Mouse (Mus musculus): ENCODE measurements at regions not wholly inside any gene's neighbourhood (a gene's known extent, or its start where the extent isn't known, plus 50 kb on each side); places are given as distances from the start of the nearest gene placed in this dataset.

DNA sequence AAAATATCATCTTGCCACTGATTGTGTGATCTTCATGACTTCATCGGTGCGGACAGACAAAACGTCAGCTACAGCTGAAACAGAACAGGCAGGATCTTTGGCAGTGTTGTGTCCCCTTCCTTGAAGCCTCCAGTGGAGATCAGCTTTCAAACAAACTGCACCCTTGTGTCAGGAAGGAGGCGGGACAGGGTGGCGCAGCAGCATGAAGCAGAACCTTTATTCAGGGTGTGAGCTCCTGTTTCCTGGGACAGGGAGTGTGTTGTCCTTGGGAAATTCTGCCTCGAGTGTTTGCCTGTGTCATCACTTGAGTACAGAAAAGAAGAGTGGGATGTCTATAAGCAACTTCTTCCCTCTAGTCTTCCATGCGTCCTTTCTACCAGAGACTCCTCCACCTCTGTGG, 232.7 kb upstream of the A1bg start:
- no peak overlapping the region for H3K4me2 ChIP-seq (replicated peaks)
- H3K4me3 ChIP-seq = no peak overlapping the region
- no peak overlapping the region for H3K27ac ChIP-seq
- H3K4me1 ChIP-seq = 0 out of 2 replicates have a peak, but pooled peaks cover 7% of the 10 kb centered on the region
- 45% methylated on average over 7 of the region's 7 CpGs for WGBS
- H3K27me3 ChIP-seq = peaks cover 6% of the 10 kb centered on the region; the same call in 1 of the 2 replicates
- ATAC-seq (ENCODE audit: low FRiP score, low read depth) = no peak
- no peaks in the 10 kb centered on the region for H3K9me3 ChIP-seq
- H3K9ac ChIP-seq = no peak overlapping the region
- H3K36me3 ChIP-seq = no peaks in the 10 kb centered on the region

GRCm38 (mm10) chr15:61154166-61154565, 231.4 kb upstream of the A1bg start:
- Histone ChIP-seq H3K4me2 (replicated peaks) (no peak overlapping the region), H3K27ac (no peak overlapping the region), H3K9ac (no peak overlapping the region), H3K27me3 (peaks cover 6% of the 10 kb centered on the region; the same call in 1 of the 2 replicates), H3K36me3 (no peaks in the 10 kb centered on the region), H3K4me3 (no peak overlapping the region), H3K9me3 (no peaks in the 10 kb centered on the region), H3K4me1 (0 out of 2 replicates have a peak, but pooled peaks cover 7% of the 10 kb centered on the region)
- no peak for ATAC-seq (ENCODE audit: low FRiP score, low read depth)
- WGBS = 84% methylated on average over 12 of the region's 12 CpGs

DNA sequence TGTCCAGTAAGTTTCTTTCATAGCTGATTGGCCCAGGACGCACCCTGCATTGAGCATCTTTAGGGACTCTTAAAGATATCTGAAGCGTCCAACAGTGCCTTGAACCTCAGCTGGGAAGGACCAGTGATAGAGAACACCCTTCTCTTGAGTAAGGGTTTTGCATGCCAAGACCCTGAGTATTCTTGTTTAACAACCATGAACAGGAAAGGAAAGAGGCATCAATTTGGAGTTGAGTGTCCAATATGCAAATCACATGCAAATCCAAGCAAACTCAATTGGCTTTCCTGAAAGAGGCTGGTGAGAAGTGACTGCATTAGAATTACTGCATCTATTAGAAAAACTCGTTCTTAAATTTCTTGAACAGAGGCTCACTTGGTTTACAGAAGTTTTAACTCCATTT, 220.0 kb upstream of the A1bg start:
- no peak overlapping the region for H3K4me3 ChIP-seq
- H3K27ac ChIP-seq = no peak overlapping the region
- no peaks in the 10 kb centered on the region for H3K36me3 ChIP-seq
- H3K27me3 ChIP-seq = no peaks in the 10 kb centered on the region
- no peak for ATAC-seq (ENCODE audit: low FRiP score, low read depth)
- no peak overlapping the region for H3K4me2 ChIP-seq (replicated peaks)
- no peaks in the 10 kb centered on the region for H3K4me1 ChIP-seq
- no peak overlapping the region for H3K9ac ChIP-seq
- 75% methylated on average over 3 of the region's 3 CpGs for WGBS
- H3K9me3 ChIP-seq = no peaks in the 10 kb centered on the region

- Histone ChIP-seq H3K9me3 (no peaks in the 10 kb centered on the region), H3K9ac (no peak overlapping the region), H3K27me3 (no peaks in the 10 kb centered on the region), H3K4me1 (no peaks in the 10 kb centered on the region), H3K4me2 (replicated peaks) (no peak overlapping the region), H3K36me3 (no peaks in the 10 kb centered on the region), H3K27ac (no peak overlapping the region), H3K4me3 (no peak overlapping the region)
- 73% methylated on average over 5 of the region's 5 CpGs for WGBS
- ATAC-seq (ENCODE audit: low FRiP score, low read depth) = no peak
Measured at GRCm38 (mm10) chr15:61139151-61139550, 216.3 kb upstream of the A1bg start.

DNA sequence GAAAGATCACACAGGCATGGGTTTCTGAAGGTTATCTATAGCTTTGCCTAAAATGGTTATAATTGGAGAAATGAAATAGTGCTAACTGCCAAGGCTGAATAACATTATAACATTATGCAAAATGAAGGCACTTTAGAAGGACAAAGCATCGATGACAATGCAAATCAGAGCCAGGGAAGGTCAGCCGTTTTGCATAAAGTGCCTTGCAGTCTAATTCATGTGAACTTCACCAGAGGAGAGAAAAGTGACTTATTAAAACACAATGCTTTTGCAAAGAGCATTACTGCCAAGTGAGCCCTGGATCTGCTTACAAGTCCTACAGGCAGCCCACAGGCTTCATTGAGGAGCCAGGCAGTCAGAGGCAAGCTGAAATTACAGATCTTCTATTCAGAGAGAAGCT, 214.0 kb upstream of the A1bg start:
- Histone ChIP-seq H3K9me3 (no peaks in the 10 kb centered on the region), H3K27ac (no peak overlapping the region), H3K27me3 (no peaks in the 10 kb centered on the region), H3K4me2 (replicated peaks) (no peak overlapping the region), H3K36me3 (no peaks in the 10 kb centered on the region), H3K4me3 (no peak overlapping the region), H3K9ac (no peak overlapping the region), H3K4me1 (no peaks in the 10 kb centered on the region)
- no peak for ATAC-seq (ENCODE audit: low FRiP score, low read depth)
- WGBS = 80% methylated on average over 2 of the region's 2 CpGs

DNA sequence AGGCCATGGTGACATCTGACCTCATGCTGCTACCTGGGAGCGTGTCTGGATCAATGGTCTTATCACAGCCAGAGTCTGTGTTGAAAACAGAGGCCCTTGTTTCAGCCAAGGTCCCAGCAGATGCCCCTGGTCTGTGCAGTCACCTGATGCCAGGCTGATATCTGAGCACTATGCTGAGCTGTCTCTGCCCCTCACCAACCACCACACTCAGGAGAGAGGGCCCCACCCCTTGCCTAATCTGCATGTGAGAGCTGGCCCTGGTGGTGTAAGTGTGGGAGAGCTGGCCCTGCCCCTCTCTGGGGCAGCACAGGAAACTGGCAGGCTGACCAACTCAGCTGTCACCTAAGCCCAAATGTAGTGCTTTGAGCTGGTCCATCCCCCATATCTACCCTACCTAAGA, 210.5 kb upstream of the A1bg start:
- Histone ChIP-seq H3K4me3 (no peak overlapping the region), H3K36me3 (no peaks in the 10 kb centered on the region), H3K4me2 (replicated peaks) (no peak overlapping the region), H3K27me3 (no peaks in the 10 kb centered on the region), H3K9me3 (no peaks in the 10 kb centered on the region), H3K4me1 (no peaks in the 10 kb centered on the region), H3K9ac (no peak overlapping the region), H3K27ac (no peak overlapping the region)
- no peak for ATAC-seq (ENCODE audit: low FRiP score, low read depth)
- 81% methylated on average over 1 of the region's 1 CpGs for WGBS

- WGBS = 49% methylated on average over 2 of the region's 2 CpGs
Measured at GRCm38 (mm10) chr15:61127971-61128370, 205.2 kb upstream of the A1bg start.

DNA sequence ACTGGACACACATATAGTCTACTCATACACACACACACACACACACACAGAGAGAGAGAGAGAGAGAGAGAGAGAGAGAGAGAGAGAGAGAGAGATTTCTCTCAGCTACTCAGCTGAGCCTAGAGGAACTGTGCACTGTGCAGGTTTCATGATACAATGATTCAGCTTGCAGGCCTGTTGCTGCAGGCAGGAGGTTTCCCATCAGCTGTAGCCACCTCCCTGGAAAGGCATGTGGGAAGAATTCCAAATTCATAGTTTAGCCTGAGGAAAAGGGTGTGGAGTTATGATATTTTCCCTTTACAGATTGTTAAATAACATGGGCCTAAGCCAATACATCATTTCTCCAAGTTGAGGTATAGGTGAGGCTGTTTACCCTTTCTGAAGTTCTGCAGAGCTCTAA, 204.3 kb upstream of the A1bg start:
- no peak overlapping the region for H3K4me3 ChIP-seq
- H3K27me3 ChIP-seq = no peaks in the 10 kb centered on the region
- H3K4me2 ChIP-seq (replicated peaks) = no peak overlapping the region
- H3K27ac ChIP-seq = no peak overlapping the region
- no peaks in the 10 kb centered on the region for H3K36me3 ChIP-seq
- no peak overlapping the region for H3K9ac ChIP-seq
- no peak for ATAC-seq (ENCODE audit: low FRiP score, low read depth)
- peaks cover 13% of the 10 kb centered on the region; the same call in 1 of the 2 replicates for H3K4me1 ChIP-seq
- H3K9me3 ChIP-seq = no peaks in the 10 kb centered on the region

More at GRCm38 (mm10) chr15:61127971-61128370, 205.2 kb upstream of the A1bg start:
- Histone ChIP-seq H3K27me3 (no peaks in the 10 kb centered on the region), H3K4me3 (no peak overlapping the region), H3K36me3 (no peaks in the 10 kb centered on the region), H3K9me3 (no peaks in the 10 kb centered on the region), H3K4me2 (replicated peaks) (no peak overlapping the region), H3K27ac (no peak overlapping the region), H3K4me1 (peaks cover 13% of the 10 kb centered on the region; the same call in 1 of the 2 replicates), H3K9ac (no peak overlapping the region)
- ATAC-seq (ENCODE audit: low FRiP score, low read depth) = no peak

DNA sequence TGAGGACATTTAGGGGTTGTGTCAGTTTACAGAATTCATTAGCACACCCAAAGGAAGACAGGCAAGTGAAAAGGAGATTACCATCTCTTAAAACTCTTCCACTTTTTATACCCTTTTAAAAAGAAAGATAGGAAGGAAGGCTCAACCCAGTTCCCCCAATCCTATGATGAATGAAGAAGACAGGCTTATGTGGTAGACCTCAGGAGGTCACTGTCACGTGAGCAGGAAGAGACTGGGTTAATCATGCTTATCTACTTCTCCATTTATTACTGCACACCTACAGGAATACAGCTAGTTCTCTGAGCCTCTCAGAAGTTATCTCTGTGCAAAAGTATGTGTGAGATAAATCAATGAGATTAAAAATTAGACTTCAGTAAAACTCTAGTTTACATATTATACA, 194.1 kb upstream of the A1bg start:
- no peak overlapping the region for H3K4me2 ChIP-seq (replicated peaks)

DNA sequence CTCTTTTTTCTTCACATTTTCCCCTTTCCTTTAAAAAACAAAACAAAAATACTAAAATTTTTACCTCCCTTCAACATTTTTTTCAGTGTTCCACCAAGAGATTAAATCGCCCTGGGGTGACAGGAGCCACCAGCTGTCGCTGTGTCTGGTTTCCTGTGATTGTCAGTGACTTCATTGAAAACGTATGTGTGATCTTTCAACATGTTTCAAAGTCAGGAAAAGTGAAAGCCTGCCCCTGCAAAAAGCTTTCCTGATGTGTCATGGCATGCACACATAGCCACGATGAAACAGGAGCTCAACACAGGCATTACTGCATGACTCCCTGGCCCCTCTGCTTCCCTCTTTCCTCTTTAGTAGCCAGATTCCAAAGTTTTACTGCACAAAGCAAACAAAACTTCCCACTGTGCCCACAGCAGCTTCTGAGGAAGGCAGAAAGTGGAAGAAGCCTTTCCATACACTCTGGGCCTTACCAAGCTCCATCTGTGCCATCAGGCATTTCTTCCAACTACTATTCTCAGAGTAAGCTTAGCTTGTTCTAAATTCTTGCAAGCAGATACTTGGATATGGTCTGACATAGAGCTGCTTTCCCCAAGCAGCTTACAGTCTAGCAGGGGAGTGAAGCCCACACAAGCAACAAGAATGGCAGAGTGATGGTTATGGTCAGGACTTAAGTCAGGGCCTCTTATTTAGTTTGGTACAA, 186.8 kb upstream of the A1bg start:
- Histone ChIP-seq H3K4me3 (no peak overlapping the region), H3K4me1 (peaks cover 15% of the 10 kb centered on the region), H3K36me3 (no peaks in the 10 kb centered on the region), H3K9ac (no peak overlapping the region), H3K4me2 (replicated peaks) (no peak overlapping the region), H3K27me3 (no peaks in the 10 kb centered on the region), H3K27ac (peak overlapping the region; percentile 52), H3K9me3 (no peaks in the 10 kb centered on the region)
- peak; percentile 51; the same call in 1 of the 2 replicates for ATAC-seq (ENCODE audit: low FRiP score, low read depth)
- WGBS = 6% methylated on average over 4 of the region's 4 CpGs

More for the DNA sequence above, 194.1 kb upstream of the A1bg start:
- Histone ChIP-seq H3K36me3 (no peaks in the 10 kb centered on the region), H3K9me3 (no peaks in the 10 kb centered on the region), H3K27me3 (no peaks in the 10 kb centered on the region), H3K4me3 (no peak overlapping the region), H3K9ac (no peak overlapping the region), H3K27ac (no peak overlapping the region), H3K4me1 (no peaks in the 10 kb centered on the region)
- WGBS = 40% methylated on average over 1 of the region's 1 CpGs
- no peak for ATAC-seq (ENCODE audit: low FRiP score, low read depth)

- Histone ChIP-seq H3K27ac (peak overlapping the region; percentile 52; the same call in 1 of the 2 replicates), H3K9me3 (no peaks in the 10 kb centered on the region), H3K27me3 (no peaks in the 10 kb centered on the region), H3K4me1 (peaks cover 15% of the 10 kb centered on the region), H3K36me3 (no peaks in the 10 kb centered on the region), H3K4me2 (replicated peaks) (no peak overlapping the region), H3K4me3 (no peak overlapping the region), H3K9ac (no peak overlapping the region)
- peak; percentile 57; the same call in 1 of the 2 replicates for ATAC-seq (ENCODE audit: low FRiP score, low read depth)
- 30% methylated on average over 2 of the region's 2 CpGs for WGBS
Measured at GRCm38 (mm10) chr15:61108957-61109356, 186.1 kb upstream of the A1bg start.

- Histone ChIP-seq H3K4me2 (replicated peaks) (no peak overlapping the region), H3K36me3 (no peaks in the 10 kb centered on the region), H3K4me3 (no peak overlapping the region), H3K9me3 (no peaks in the 10 kb centered on the region), H3K27me3 (no peaks in the 10 kb centered on the region), H3K4me1 (0 out of 2 replicates have a peak, but pooled peaks cover 4% of the 10 kb centered on the region), H3K27ac (no peak overlapping the region), H3K9ac (no peak overlapping the region)
- WGBS = 34% methylated on average over 7 of the region's 7 CpGs
- no peak for ATAC-seq (ENCODE audit: low FRiP score, low read depth)
Measured at GRCm38 (mm10) chr15:61102421-61103412, 179.9 kb upstream of the A1bg start.

Data from limb, embryonic 13.5 days (tissue).